22 mouse cellular contexts compared by ENCODE assay signal in genomic region chr10:75200733-75201132, GRCm38 (mm10). TPM values are rescaled to one million over a fixed set of nuclear protein-coding genes. Genes with fewer than 3 reads are reported as not detected.
DNase-seq lines count a peak whose midpoint lies in the region; TF ChIP-seq lines count a peak whose summit lies in the region.
"Had no signal": no experiment of that assay in that cellular context is flagged by ENCODE, and none has a peak within 500 bp of the region (broad histone marks: within the 10 kb centered on the region; RNA-seq: fewer than 3 reads in every experiment).

No protein-coding gene starts in this region.

- intact Hi-C loops in gastrocnemius, adult 2 months (cut with DNase I) = no loop called here

- no peaks in the 10 kb centered on the region; the same call in none of the 2 replicates for H3K4me1 ChIP-seq in lung, adult 2 months (ENCODE audit: control insufficient read depth, insufficient read depth, low read length)
- H3K4me1 ChIP-seq: embryonic facial prominence, embryonic 12.5 days; heart, embryonic 10.5 days; hindbrain, embryonic 12.5 days; limb, embryonic 15.5 days; midbrain, embryonic 12.5 days; neural tube, embryonic 15.5 days had no signal

- no peak for TF ChIP-seq POLR2A in lung, adult 2 months (IDR thresholded peaks at IDR 0.05; ENCODE audit: borderline replicate concordance, extremely low read depth, low read depth, low read length)

- peak; percentile 59 for DNase-seq in gastrocnemius, adult 2 months
- no peak for DNase-seq in gastrocnemius, postnatal 4 days (ENCODE audit: low spot score in 2 of 2)
- DNase-seq in lung, adult 18-20 months = peak; percentile 58 to 67
- DNase-seq in lung, adult 2 months = no peak
- peak; percentile 78 for DNase-seq in lung, postnatal 36 days
- no peak for DNase-seq in ovary, postnatal 10 days (ENCODE audit: low spot score)
- no peak for DNase-seq in cerebellum, adult 11 months
- DNase-seq: adrenal gland, postnatal 25 days; cerebellum, postnatal 10 days; forebrain, postnatal 0 days; kidney, adult 11 months; layer of hippocampus, adult 9-11 months; left cerebral cortex, postnatal 4 days; thymus, adult 2 months; thymus, postnatal 4 days had no signal

- WGBS in lung, adult 2 months = 62% methylated on average over 1 of the region's 1 CpGs

- H3K27ac ChIP-seq in gastrocnemius, adult 2 months = no peak overlapping the region
- H3K27ac ChIP-seq: embryonic facial prominence, embryonic 12.5 days; heart, embryonic 10.5 days; hindbrain, embryonic 12.5 days; limb, embryonic 15.5 days; liver, embryonic 14.5 days; midbrain, embryonic 12.5 days; neural tube, embryonic 15.5 days had no signal

- no peak for TF ChIP-seq CTCF in gastrocnemius, adult 2 months (IDR thresholded peaks at IDR 0.05)
- TF ChIP-seq CTCF in lung, adult 2 months (IDR thresholded peaks at IDR 0.05; ENCODE audit: insufficient read depth, low read length) = no peak

- no peak overlapping the region for H3K4me3 ChIP-seq in gastrocnemius, adult 2 months
- no peak overlapping the region for H3K4me3 ChIP-seq in lung, adult 2 months (replicated peaks; ENCODE audit: extremely low read depth, low read depth, low read length)
- H3K4me3 ChIP-seq: embryonic facial prominence, embryonic 12.5 days; heart, embryonic 10.5 days; hindbrain, embryonic 12.5 days; limb, embryonic 15.5 days; midbrain, embryonic 12.5 days; neural tube, embryonic 15.5 days had no signal

RNA-seq across cellular contexts. Expression of gene Specc1l, which starts 11.1 kb away (rescaled TPM):
- 10 to 100 TPM; 43.1 to 44.8 TPM for total RNA-seq in gastrocnemius, adult 2 months (2021)
- 10 to 100 TPM; 46.0 to 49.7 TPM for total RNA-seq in gastrocnemius, postnatal 4 days (2021)
- 60.8 and 73.3 TPM in 2 replicates for polyA plus RNA-seq in lung, adult 2 months (2012; rRNA removed)

Comparison
In these comparisons a context has a peak if more than half of its experiments do, and no peak if none do; other contexts are left out.
1. DNase-seq: peak in gastrocnemius, adult 2 months (single experiment), lung, adult 18-20 months (2 of 2) and lung, postnatal 36 days (single experiment); none in gastrocnemius, postnatal 4 days (0 of 2), lung, adult 2 months (single experiment), ovary, postnatal 10 days (single experiment) and cerebellum, adult 11 months (single experiment).